Mouse (Mus musculus) myocyte (in vitro differentiated cells): Measurements from ENCODE around the gene Ces1e. TPM values are rescaled to one million over a fixed set of nuclear protein-coding genes. Genes with fewer than 3 reads are reported as not detected.

Experiments
- H3K27me3 ChIP-seq: one replicate; pipeline ENCODE4 v1.6.1; 2011; ENCODE audit not compliant: control insufficient read depth, insufficient read depth, insufficient read length
- H3K36me3 ChIP-seq: one replicate; pipeline ENCODE4 v1.6.1; 2011; ENCODE audit not compliant: control insufficient read depth, insufficient read depth
- H3K4me2 ChIP-seq: one replicate; pipeline ENCODE4 v1.6.1; 2011; ENCODE audit warnings: low read depth, control low read depth
- H3K4me3 ChIP-seq: one replicate; pipeline ENCODE4 v1.5.1; 2011; ENCODE audit warnings: mild to moderate bottlenecking, control low read depth, moderate library complexity
- H3K79me2 ChIP-seq: one replicate; pipeline ENCODE4 v1.6.1; 2011; ENCODE audit not compliant: control insufficient read depth, insufficient read depth
- H3ac ChIP-seq: one replicate; pipeline ENCODE4 v1.6.1; 2011; ENCODE audit not compliant: control insufficient read depth, insufficient read length
- CEBPB ChIP-seq: IDR thresholded peaks from 2 replicates; pipeline ENCODE4 v1.6.1; 2011; ENCODE audit warnings: mild to moderate bottlenecking, moderate library complexity; ENCODE audit not compliant: poor library complexity, insufficient read depth, severe bottlenecking
- E2F4 ChIP-seq: IDR thresholded peaks from one replicate; pipeline ENCODE4 v1.6.1; 2011; ENCODE audit warnings: mild to moderate bottlenecking, control low read depth, moderate library complexity; ENCODE audit not compliant: insufficient read depth
- MAX ChIP-seq: IDR thresholded peaks from one replicate; pipeline ENCODE4 v1.6.1; 2011; ENCODE audit warnings: low read depth, mild to moderate bottlenecking, control low read depth
- MYOD1 ChIP-seq, 3 experiments: IDR thresholded peaks; one replicate each; pipeline ENCODE4 v1.6.1; 2011; ENCODE audit warnings: control low read depth in 2 of 3, low read depth in 2 of 3, mild to moderate bottlenecking in 2 of 3, moderate library complexity in 1 of 3; ENCODE audit not compliant: insufficient read length in 2 of 3, control insufficient read depth in 1 of 3
- MYOG ChIP-seq, 3 experiments: IDR thresholded peaks; one replicate each; pipeline ENCODE4 v1.6.1; 2011; ENCODE audit warnings: control low read depth in 2 of 3, low read depth in 2 of 3, mild to moderate bottlenecking in 2 of 3; ENCODE audit not compliant: insufficient read length in 2 of 3, control insufficient read depth in 1 of 3, insufficient read depth in 1 of 3
- POLR2A ChIP-seq: IDR thresholded peaks from one replicate; pipeline ENCODE4 v1.6.1; 2011; ENCODE audit warnings: low read depth, mild to moderate bottlenecking, control low read depth, moderate library complexity; ENCODE audit not compliant: insufficient read length
- POLR2AphosphoS2 ChIP-seq: IDR thresholded peaks from one replicate; pipeline ENCODE4 v1.6.1; 2011; ENCODE audit warnings: low read depth, control low read depth; ENCODE audit not compliant: insufficient read length
- REST ChIP-seq: IDR thresholded peaks from one replicate; pipeline ENCODE4 v1.6.1; 2011; ENCODE audit warnings: mild to moderate bottlenecking, control low read depth, moderate library complexity; ENCODE audit not compliant: insufficient read depth, insufficient read length
- SRF ChIP-seq: IDR thresholded peaks from one replicate; pipeline ENCODE4 v1.6.1; 2011; ENCODE audit warnings: low read depth; ENCODE audit not compliant: control insufficient read depth, insufficient read length
- TCF12 ChIP-seq: IDR thresholded peaks from one replicate; pipeline ENCODE4 v1.6.1; 2011; ENCODE audit warnings: mild to moderate bottlenecking, control low read depth; ENCODE audit not compliant: poor library complexity, insufficient read depth, severe bottlenecking
- TCF3 ChIP-seq: IDR thresholded peaks from one replicate; pipeline ENCODE4 v1.6.1; 2011; ENCODE audit warnings: low read depth, control low read depth; ENCODE audit not compliant: insufficient read length
- USF1 ChIP-seq: IDR thresholded peaks from one replicate; pipeline ENCODE4 v1.6.1; 2011; ENCODE audit warnings: low read depth, mild to moderate bottlenecking, control low read depth, moderate library complexity
- polyA plus RNA-seq: library from polyadenylated mRNA; unstranded; fragments of >200 nt; fragmentation: generic; extraction: Trizol; gene quantifications from one replicate; pipeline ENCODE4 v1.2.1, GENCODE M21; 2012; ENCODE audit warnings: missing spikeins

The Ces1e gene
- polyA plus RNA-seq, 1 experiment, result not detected

DNA sequence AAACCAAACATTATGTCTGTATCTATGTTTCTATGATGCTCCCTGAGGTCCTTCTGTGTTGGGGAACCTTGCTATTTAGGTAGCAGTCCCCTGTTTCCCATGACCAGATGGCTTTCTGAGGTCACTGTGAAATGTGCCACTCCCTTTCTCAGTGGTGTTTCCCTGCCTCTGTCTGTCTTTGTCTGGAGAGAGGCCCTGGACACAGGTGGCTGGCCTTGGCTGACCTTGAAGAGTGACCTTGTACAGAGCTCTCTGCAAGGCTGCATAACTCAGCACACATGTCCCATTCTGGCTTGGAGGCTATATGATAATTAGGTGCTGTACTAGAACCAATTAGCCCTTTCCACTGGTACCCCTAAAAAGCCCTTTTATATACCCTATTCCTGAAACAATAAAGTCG, 52.8 kb downstream of the Ces1e start:
- Histone ChIP-seq H3K27me3 (no peaks in the 10 kb centered on the region), H3K4me2 (no peak overlapping the region), H3K36me3 (no peaks in the 10 kb centered on the region), H3K4me3 (no peak overlapping the region), H3K79me2 (no peaks in the 10 kb centered on the region), H3ac (no peak overlapping the region)
- TF ChIP-seq MYOG (IDR thresholded peaks at IDR 0.05; ENCODE audit: control insufficient read depth in 1 of 3, insufficient read depth in 1 of 3, insufficient read length in 2 of 3, low read depth in 2 of 3), result no peak
- no peak for TF ChIP-seq E2F4
- no peak for TF ChIP-seq MAX
- TF ChIP-seq REST, result no peak
- no peak for TF ChIP-seq USF1
- no peak for TF ChIP-seq MYOD1 (IDR thresholded peaks at IDR 0.05; ENCODE audit: control insufficient read depth in 1 of 3, insufficient read length in 2 of 3, low read depth in 2 of 3)
- TF ChIP-seq TCF3, result no peak

DNA sequence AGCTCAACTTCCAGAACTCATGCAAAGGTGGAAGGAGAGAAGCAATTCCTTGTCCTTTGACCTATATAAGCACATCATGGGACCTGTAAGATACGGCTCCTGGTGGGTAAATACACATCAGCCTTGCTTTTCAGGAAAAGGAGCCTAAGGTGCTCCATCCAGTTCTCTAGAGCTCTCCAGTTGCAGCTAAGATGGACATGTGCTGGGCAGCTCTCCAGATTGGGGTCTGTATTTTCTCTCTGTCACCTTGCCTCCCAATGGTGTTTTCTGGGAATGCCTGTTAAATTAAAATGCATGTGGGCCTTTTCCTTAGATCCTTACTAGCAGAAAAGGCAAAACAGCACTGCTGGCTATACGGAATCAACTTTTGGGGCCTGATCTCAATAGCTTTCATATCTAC, 54.9 kb downstream of the Ces1e start:
- Histone ChIP-seq H3K36me3 (no peaks in the 10 kb centered on the region), H3ac (no peak overlapping the region), H3K4me2 (no peak overlapping the region), H3K79me2 (no peaks in the 10 kb centered on the region), H3K27me3 (no peaks in the 10 kb centered on the region), H3K4me3 (no peak overlapping the region)
- TF ChIP-seq SRF, result no peak
- TF ChIP-seq E2F4, result no peak
- no peak for TF ChIP-seq MYOG (IDR thresholded peaks at IDR 0.05; ENCODE audit: control insufficient read depth in 1 of 3, insufficient read depth in 1 of 3, insufficient read length in 2 of 3, low read depth in 2 of 3)
- TF ChIP-seq MYOD1 (IDR thresholded peaks at IDR 0.05; ENCODE audit: control insufficient read depth in 1 of 3, insufficient read length in 2 of 3, low read depth in 2 of 3), result no peak
- TF ChIP-seq POLR2AphosphoS2, result no peak
- TF ChIP-seq USF1, result no peak
- no peak for TF ChIP-seq REST
- no peak for TF ChIP-seq POLR2A
- no peak for TF ChIP-seq CEBPB
- no peak for TF ChIP-seq TCF3
- no peak for TF ChIP-seq MAX
- no peak for TF ChIP-seq TCF12

DNA sequence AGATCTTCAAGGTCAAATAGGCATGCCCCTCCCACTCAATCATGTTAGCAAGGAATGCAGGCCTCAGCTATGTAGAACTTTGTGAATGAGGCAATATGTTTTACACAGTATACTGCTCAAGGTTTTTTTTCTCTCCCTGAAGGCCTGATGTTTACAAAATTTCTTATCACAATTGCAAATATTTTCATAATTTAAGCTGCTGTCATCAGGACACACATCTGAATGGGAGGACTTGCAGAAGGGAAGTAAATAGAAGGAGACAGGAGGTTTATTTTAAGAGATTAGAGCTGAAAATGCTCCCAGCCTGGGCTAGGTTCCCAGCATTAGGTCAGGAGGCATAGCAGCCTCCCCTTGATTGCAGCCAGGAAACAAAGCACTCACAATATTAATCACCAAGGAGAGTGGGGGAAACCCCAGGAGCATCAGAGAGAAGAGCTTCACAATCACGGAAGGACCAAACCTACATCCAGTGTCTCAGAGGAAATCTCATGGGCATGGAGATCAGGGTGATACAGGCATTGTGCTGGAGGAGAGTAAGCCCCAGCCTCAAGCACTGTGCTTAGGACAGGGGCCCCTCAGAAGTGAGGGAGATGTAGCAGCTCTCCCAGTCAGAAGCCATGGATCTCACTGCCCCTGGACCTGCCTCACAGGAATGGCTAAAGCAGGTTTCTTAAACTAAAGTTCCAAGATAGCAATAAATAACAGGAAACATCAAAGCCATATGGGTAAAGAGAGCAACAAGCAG, 57.4 kb downstream of the Ces1e start:
- TF ChIP-seq MAX, result no peak
- TF ChIP-seq TCF3, result no peak
- TF ChIP-seq MYOG (IDR thresholded peaks at IDR 0.05; ENCODE audit: control insufficient read depth in 1 of 3, insufficient read depth in 1 of 3, insufficient read length in 2 of 3, low read depth in 2 of 3), result no peak
- no peak for TF ChIP-seq POLR2AphosphoS2
- TF ChIP-seq SRF, result no peak
- no peak for TF ChIP-seq E2F4
- TF ChIP-seq CEBPB, result no peak
- no peak for TF ChIP-seq REST
- no peak for TF ChIP-seq POLR2A
- TF ChIP-seq TCF12, result no peak
- Histone ChIP-seq H3ac (no peak overlapping the region), H3K79me2 (no peaks in the 10 kb centered on the region), H3K4me3 (no peak overlapping the region), H3K27me3 (no peaks in the 10 kb centered on the region), H3K36me3 (no peaks in the 10 kb centered on the region), H3K4me2 (no peak overlapping the region)

DNA sequence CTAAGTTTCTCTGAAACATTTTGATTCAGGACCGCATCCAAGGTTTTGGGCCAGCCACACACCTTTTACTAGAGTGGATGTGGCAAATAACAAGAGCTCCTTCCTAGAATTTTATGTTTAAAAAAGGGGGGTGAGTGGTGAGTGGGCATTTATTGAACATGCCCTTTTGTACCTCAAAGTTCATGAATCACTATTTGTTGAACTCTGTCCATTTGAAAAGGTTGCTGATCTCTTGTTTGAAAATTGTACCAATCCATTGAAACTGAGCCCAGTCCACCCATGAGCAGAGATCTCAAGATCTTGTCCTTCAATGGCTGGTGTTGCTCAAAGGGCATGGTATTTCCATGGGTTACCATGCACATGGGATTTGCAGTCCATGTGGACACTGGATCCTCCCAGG, 66.1 kb downstream of the Ces1e start:
- TF ChIP-seq MYOG (IDR thresholded peaks at IDR 0.05; ENCODE audit: control insufficient read depth in 1 of 3, insufficient read depth in 1 of 3, insufficient read length in 2 of 3, low read depth in 2 of 3), result no peak
- TF ChIP-seq MYOD1 (IDR thresholded peaks at IDR 0.05; ENCODE audit: control insufficient read depth in 1 of 3, insufficient read length in 2 of 3, low read depth in 2 of 3), result no peak
- TF ChIP-seq TCF3, result no peak
- TF ChIP-seq SRF, result no peak
- no peak for TF ChIP-seq E2F4
- TF ChIP-seq POLR2AphosphoS2, result no peak
- TF ChIP-seq REST, result no peak
- no peak for TF ChIP-seq USF1
- TF ChIP-seq POLR2A, result no peak
- no peak for TF ChIP-seq CEBPB
- no peak for TF ChIP-seq MAX
- TF ChIP-seq TCF12, result no peak
- H3K4me3 ChIP-seq, result no peak overlapping the region
- no peak overlapping the region for H3ac ChIP-seq
- H3K79me2 ChIP-seq, result no peaks in the 10 kb centered on the region
- no peak overlapping the region for H3K4me2 ChIP-seq
- no peaks in the 10 kb centered on the region for H3K27me3 ChIP-seq
- H3K36me3 ChIP-seq, result no peaks in the 10 kb centered on the region

DNA sequence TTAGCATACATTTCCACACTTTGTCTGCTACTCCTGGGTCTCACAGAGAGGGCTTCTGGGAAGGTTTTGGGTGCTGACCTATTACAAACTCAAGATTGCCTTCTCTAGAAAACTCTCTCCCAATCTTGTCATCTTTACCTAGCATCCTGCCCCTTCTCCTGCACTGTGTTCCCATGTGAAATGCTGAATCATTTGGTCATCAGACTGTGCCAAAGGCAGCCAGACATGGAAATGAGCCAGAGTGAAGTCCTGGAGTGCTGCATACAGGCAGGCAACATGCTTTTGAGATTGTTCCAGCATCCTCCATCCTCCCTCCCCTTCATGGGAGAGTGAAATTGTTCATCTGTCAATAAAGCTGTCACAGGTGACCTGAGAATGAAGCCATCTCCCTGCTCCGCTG, 78.0 kb downstream of the Ces1e start:
- Histone ChIP-seq H3ac (no peak overlapping the region), H3K79me2 (no peaks in the 10 kb centered on the region), H3K36me3 (no peaks in the 10 kb centered on the region), H3K4me2 (no peak overlapping the region), H3K4me3 (no peak overlapping the region), H3K27me3 (no peaks in the 10 kb centered on the region)
- TF ChIP-seq E2F4 (no peak), POLR2AphosphoS2 (no peak), MYOD1 (IDR thresholded peaks at IDR 0.05; ENCODE audit: control insufficient read depth in 1 of 3, insufficient read length in 2 of 3, low read depth in 2 of 3) (no peak), POLR2A (no peak), TCF12 (no peak), REST (no peak), USF1 (no peak), CEBPB (no peak), MAX (no peak)

Other genes with a start within 250 kb of the Ces1e start
- gene Ces1a, start 181.4 kb downstream of the Ces1e start, polyA plus RNA-seq, result 0.16 TPM
- gene Ces1b, start 149.6 kb downstream of the Ces1e start, polyA plus RNA-seq, result not detected
- not detected for gene Ces1c, start 98.3 kb downstream of the Ces1e start, polyA plus RNA-seq
- not detected for gene Ces1d, start 31.8 kb downstream of the Ces1e start, polyA plus RNA-seq
- gene Ces1f, start 50.1 kb upstream of the Ces1e start, polyA plus RNA-seq, result not detected
- not detected for gene Ces1g, start 107.7 kb upstream of the Ces1e start, polyA plus RNA-seq
- not detected for gene Ces1h, start 150.1 kb upstream of the Ces1e start, polyA plus RNA-seq